Mouse (Mus musculus) liver, postnatal 0 days (tissue): ENCODE measurements around the gene Olfr681.

Experiments used
- CTCF ChIP-seq: sonication (generic); IDR thresholded peaks from 2 replicates; pipeline ENCODE4 v1.5.1; 2016; ENCODE audit warnings: antibody characterized with exemption, low read depth
- EP300 ChIP-seq: IDR thresholded peaks from 2 replicates; pipeline ENCODE4 v1.6.1; 2016; ENCODE audit warnings: antibody characterized with exemption, low read depth, mild to moderate bottlenecking

DNA sequence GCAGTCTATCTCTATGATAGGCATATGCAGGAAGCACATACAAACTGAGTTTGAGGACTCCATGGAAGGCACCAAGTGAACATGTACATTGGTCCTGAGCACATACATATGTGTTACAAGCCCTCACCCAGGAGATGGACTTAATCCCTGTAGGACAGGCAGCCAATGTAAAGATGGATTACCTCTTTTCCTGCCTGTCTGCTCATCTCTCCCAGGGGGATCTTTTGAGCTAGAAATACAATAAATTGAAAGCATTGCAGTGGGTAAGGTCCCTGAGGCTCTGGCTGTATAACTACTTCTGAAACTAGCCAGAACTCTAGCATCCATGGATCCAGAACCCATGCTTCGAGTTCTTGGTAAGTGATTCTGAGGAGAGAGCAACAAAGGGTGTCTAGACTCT, 35.7 kb upstream of the Olfr681 start, which contains the start of gene Olfr679:
- TF ChIP-seq CTCF (no peak), EP300 (no peak)
